Mouse (Mus musculus) heart, adult 2 months (tissue): ENCODE results near the gene Lca5l. TPM values are rescaled to one million over a fixed set of nuclear protein-coding genes. Genes with fewer than 3 reads are reported as not detected.

Experiments used
- DNase-seq, 2 experiments: peaks; one replicate each; pipeline ENCODE4 v3.0.0; 2021
- H3K27ac ChIP-seq: fragments of 200-600 bp; 2 replicates; pipeline ENCODE4 v1.8.1; 2022
- H3K27me3 ChIP-seq: fragments of 200-500 bp; 2 replicates; pipeline ENCODE4 v1.6.1; 2012; ENCODE audit warnings: mild to moderate bottlenecking, low read length, inconsistent platforms, mixed read lengths; ENCODE audit not compliant: control insufficient read depth, insufficient read depth
- H3K36me3 ChIP-seq: fragments of 200-500 bp; 2 replicates; pipeline ENCODE4 v1.6.1; 2012; ENCODE audit warnings: low read length, inconsistent platforms; ENCODE audit not compliant: control insufficient read depth, insufficient read depth
- H3K4me1 ChIP-seq: fragments of 200-500 bp; 2 replicates; pipeline ENCODE4 v1.6.1; 2011; ENCODE audit warnings: low read length; ENCODE audit not compliant: control insufficient read depth, insufficient read depth
- H3K4me3 ChIP-seq: fragments of 200-600 bp; 2 replicates; pipeline ENCODE4 v1.8.1; 2022
- H3K79me2 ChIP-seq: fragments of 200-500 bp; replicated peaks from 2 replicates; pipeline ENCODE4 v1.6.1; 2012; ENCODE audit warnings: mild to moderate bottlenecking, inconsistent platforms, low read length, moderate library complexity, mixed read lengths; ENCODE audit not compliant: control insufficient read depth, insufficient read depth
- H3K9ac ChIP-seq: fragments of 200-500 bp; 2 replicates; pipeline ENCODE4 v1.6.1; 2012; ENCODE audit warnings: low read depth, mild to moderate bottlenecking, control low read depth, inconsistent platforms, low read length, mixed read lengths
- CTCF ChIP-seq: fragments of 200-600 bp; IDR thresholded peaks from 2 replicates; pipeline ENCODE4 v1.8.1; 2022; ENCODE audit warnings: antibody characterized with exemption, mild to moderate bottlenecking, moderate library complexity
- EP300 ChIP-seq: fragments of 200-500 bp; IDR thresholded peaks from 2 replicates; pipeline ENCODE4 v1.6.1; 2011; ENCODE audit warnings: low read depth, low read length, control low read depth; ENCODE audit not compliant: insufficient read depth
- POLR2A ChIP-seq: fragments of 200-500 bp; IDR thresholded peaks from 2 replicates; pipeline ENCODE4 v1.6.1; 2011; ENCODE audit warnings: mild to moderate bottlenecking, low read depth, low read length, control low read depth; ENCODE audit not compliant: insufficient read depth
- WGBS: fragments of 180-500 bp; shearing (Covaris S2); methylation state at CpG from one replicate; pipeline ENCODE4 v1.1.7; 2018; 5-methylcytosine and 5-hydroxymethylcytosine counted together
- intact Hi-C: fragments of 180-260 bp; cut with DNase I; formaldehyde crosslinking; loops from one replicate; pipeline ENCODE4 v1.15.1; 2025
- long read RNA-seq: library from polyadenylated mRNA; stranded (forward); transcript quantifications from one replicate; pipeline ENCODE4 v2.0.0, GENCODE M21; 2021
- polyA plus RNA-seq: library from polyadenylated mRNA; depleted of rRNA; stranded (reverse); fragments of >200 nt; gene quantifications from 2 replicates; pipeline ENCODE4 v1.2.3, GENCODE M21; 2012; rRNA removed
- total RNA-seq, 2 experiments: library from RNA; stranded (reverse); gene quantifications; 2 replicates each; pipeline ENCODE4 v1.2.3; 2021

Gene Lca5l
- total RNA-seq (under 1 TPM; 0.34 to 0.39 TPM), polyA plus RNA-seq (0.37 and 0.38 TPM in 2 replicates)
- long read RNA-seq, partial matches to known transcripts, result 0 of 1 reads
- long read RNA-seq, other reads (novel, unspliced or antisense), result 1 of 1 reads

- H3K4me1 ChIP-seq, result no peaks in the 10 kb centered on the region
- WGBS, result under 1% methylated on average over 77 of the region's 77 CpGs
- peak within 1 kb of the TSS; percentile 96 for H3K4me3 ChIP-seq
- no peaks in the 10 kb centered on the region for H3K36me3 ChIP-seq
- DNase-seq, result peak; percentile 99
- TF ChIP-seq POLR2A, result peak; percentile 89
- TF ChIP-seq CTCF, result no peak
- TF ChIP-seq EP300, result no peak
- intact Hi-C loops, result loop anchor here (5.0 kb wide), 1 partner anchor 110 kb away; the partner anchor contains the start of gene Brwd1
- no peaks in the 10 kb centered on the region for H3K27me3 ChIP-seq
- H3K79me2 ChIP-seq, result no peaks in the 10 kb centered on the region
- peak within 1 kb of the TSS; percentile 87 for H3K27ac ChIP-seq
- peak within 1 kb of the TSS; percentile 84 for H3K9ac ChIP-seq
These were observed at the start of gene Lca5l for GRCm38 (mm10) chr16:96191531-96192506. Gene Lca5l (minus strand): TSS chr16:96192271.

GRCm38 (mm10) chr16:96235366-96235970 is 43.4 kb upstream of the Lca5l start, which contains the start of gene B3galt5:
Gene B3galt5 (plus strand): TSS chr16:96235801.
- intact Hi-C loops, result no loop called here
- TF ChIP-seq EP300, result no peak
- TF ChIP-seq CTCF, result no peak
- no peak for TF ChIP-seq POLR2A
- Histone ChIP-seq H3K9ac (no peak within 1 kb of the TSS), H3K79me2 (no peaks in the 10 kb centered on the region), H3K27me3 (no peaks in the 10 kb centered on the region), H3K4me1 (no peaks in the 10 kb centered on the region), H3K4me3 (no peak within 1 kb of the TSS), H3K36me3 (no peaks in the 10 kb centered on the region), H3K27ac (no peak within 1 kb of the TSS)
- no peak for DNase-seq
- WGBS, result 82% methylated on average over 17 of the region's 17 CpGs

- intact Hi-C loops, result no loop called here
- Histone ChIP-seq H3K9ac (no peak overlapping the region), H3K27ac (no peak overlapping the region), H3K4me3 (no peak overlapping the region), H3K79me2 (no peaks in the 10 kb centered on the region), H3K27me3 (no peaks in the 10 kb centered on the region), H3K36me3 (no peaks in the 10 kb centered on the region), H3K4me1 (no peaks in the 10 kb centered on the region)
- 84% methylated on average over 8 of the region's 8 CpGs for WGBS
- no peak for DNase-seq
- TF ChIP-seq CTCF (no peak), POLR2A (no peak)
These were observed 41.9 kb upstream of the Lca5l start for GRCm38 (mm10) chr16:96233996-96234395.

- H3K9ac ChIP-seq, result no peak overlapping the region
- intact Hi-C loops, result loop anchor here (1.0 kb wide), 1 partner anchor 113 kb away; no protein-coding TSS in a partner anchor
- no peak for TF ChIP-seq POLR2A
- TF ChIP-seq CTCF, result no peak
- no peak for TF ChIP-seq EP300
- no peaks in the 10 kb centered on the region for H3K79me2 ChIP-seq
- no peak for DNase-seq
- H3K4me3 ChIP-seq, result no peak overlapping the region
- no peaks in the 10 kb centered on the region; the same call in 1 of the 2 replicates for H3K36me3 ChIP-seq
- no peaks in the 10 kb centered on the region for H3K27me3 ChIP-seq
- WGBS, result 77% methylated on average over 8 of the region's 8 CpGs
- no peaks in the 10 kb centered on the region for H3K4me1 ChIP-seq
- no peak overlapping the region for H3K27ac ChIP-seq
These were observed 39.9 kb upstream of the Lca5l start for GRCm38 (mm10) chr16:96231974-96232373.

GRCm38 (mm10) chr16:96231251-96231650 is 39.2 kb upstream of the Lca5l start:
- no peaks in the 10 kb centered on the region for H3K27me3 ChIP-seq
- intact Hi-C loops, result loop anchor here (1.0 kb wide), 1 partner anchor 114 kb away; no protein-coding TSS in a partner anchor
- TF ChIP-seq EP300, result no peak
- no peak for TF ChIP-seq POLR2A
- no peak for TF ChIP-seq CTCF
- no peak overlapping the region for H3K9ac ChIP-seq
- no peak for DNase-seq
- 89% methylated on average over 4 of the region's 4 CpGs for WGBS
- no peak overlapping the region for H3K27ac ChIP-seq
- no peaks in the 10 kb centered on the region; the same call in 1 of the 2 replicates for H3K36me3 ChIP-seq
- no peaks in the 10 kb centered on the region for H3K79me2 ChIP-seq
- H3K4me3 ChIP-seq, result no peak overlapping the region
- no peaks in the 10 kb centered on the region for H3K4me1 ChIP-seq
